Mouse (Mus musculus) heart, embryonic 11.5 days (tissue): Measurements from ENCODE around the gene Zfp462. TPM values are rescaled to one million over a fixed set of nuclear protein-coding genes. Genes with fewer than 3 reads are reported as not detected.

ENCODE experiments used
- ATAC-seq: fragments of 200-750 bp; cut with Nextera tagmentation; replicated peaks from 2 replicates; pipeline ENCODE4 v1.8.0; 2017; ENCODE audit warnings: moderate library complexity; ENCODE audit not compliant: insufficient number of reproducible peaks, low FRiP score, low TSS enrichment
- H3K27ac ChIP-seq: fragments of 300-500 bp; sonication (generic); 2 replicates; pipeline ENCODE4 v1.5.1; 2014; ENCODE audit warnings: mild to moderate bottlenecking, low read depth, low read length
- H3K27me3 ChIP-seq: fragments of 300-500 bp; sonication (generic); 2 replicates; pipeline ENCODE4 v1.6.1; 2014; ENCODE audit warnings: mild to moderate bottlenecking, low read length, mixed read lengths; ENCODE audit not compliant: control insufficient read depth, insufficient read depth
- H3K36me3 ChIP-seq: fragments of 300-500 bp; sonication (generic); 2 replicates; pipeline ENCODE4 v1.6.1; 2014; ENCODE audit warnings: mild to moderate bottlenecking, low read length, moderate library complexity, mixed read lengths; ENCODE audit not compliant: control insufficient read depth, insufficient read depth
- H3K4me1 ChIP-seq: fragments of 300-500 bp; sonication (generic); 2 replicates; pipeline ENCODE4 v1.6.1; 2014; ENCODE audit warnings: low read length; ENCODE audit not compliant: control insufficient read depth, insufficient read depth
- H3K4me2 ChIP-seq: fragments of 300-500 bp; sonication (generic); 2 replicates; pipeline ENCODE4 v1.6.1; 2014; ENCODE audit warnings: mild to moderate bottlenecking, moderate library complexity
- H3K4me3 ChIP-seq: fragments of 300-500 bp; sonication (generic); 2 replicates; pipeline ENCODE4 v1.5.1; 2014; ENCODE audit warnings: low read depth, low read length
- H3K9ac ChIP-seq: fragments of 300-500 bp; sonication (generic); 2 replicates; pipeline ENCODE4 v1.6.1; 2014; ENCODE audit warnings: mild to moderate bottlenecking, low read depth, low read length, moderate library complexity
- H3K9me3 ChIP-seq: fragments of 300-500 bp; sonication (generic); replicated peaks from 2 replicates; pipeline ENCODE4 v1.6.1; 2016; ENCODE audit warnings: low read length; ENCODE audit not compliant: control insufficient read depth
- WGBS: fragments of 180-500 bp; shearing (Covaris S2); extraction: QIAGEN DNeasy Blood & Tissue Kit; methylation state at CpG from one replicate; pipeline ENCODE4 v1.1.7; 2014; ENCODE audit not compliant: insufficient replicate concordance; 5-methylcytosine and 5-hydroxymethylcytosine counted together
- polyA plus RNA-seq: library from polyadenylated mRNA; unstranded; fragments of >200 nt; fragmentation: Nextera tagmentation; extraction: Ambion mirVana; gene quantifications from 2 replicates; pipeline ENCODE4 v1.2.1, GENCODE M21; 2014

Gene Zfp462
- polyA plus RNA-seq, 1 experiment from 2014 or later: 5.7 TPM

- 82% methylated on average over 4 of the region's 4 CpGs for WGBS
- H3K4me1 ChIP-seq: peaks cover 33% of the 10 kb centered on the region
- ATAC-seq: no peak
- H3K9ac ChIP-seq: no peak overlapping the region
- no peak overlapping the region for H3K4me2 ChIP-seq
- no peak overlapping the region for H3K4me3 ChIP-seq
- H3K9me3 ChIP-seq: no peaks in the 10 kb centered on the region
- H3K27ac ChIP-seq: no peak overlapping the region
- no peaks in the 10 kb centered on the region for H3K36me3 ChIP-seq
- no peaks in the 10 kb centered on the region for H3K27me3 ChIP-seq
Measured at GRCm38 (mm10) chr4:54962141-54962540, 17.3 kb downstream of the Zfp462 start.

DNA sequence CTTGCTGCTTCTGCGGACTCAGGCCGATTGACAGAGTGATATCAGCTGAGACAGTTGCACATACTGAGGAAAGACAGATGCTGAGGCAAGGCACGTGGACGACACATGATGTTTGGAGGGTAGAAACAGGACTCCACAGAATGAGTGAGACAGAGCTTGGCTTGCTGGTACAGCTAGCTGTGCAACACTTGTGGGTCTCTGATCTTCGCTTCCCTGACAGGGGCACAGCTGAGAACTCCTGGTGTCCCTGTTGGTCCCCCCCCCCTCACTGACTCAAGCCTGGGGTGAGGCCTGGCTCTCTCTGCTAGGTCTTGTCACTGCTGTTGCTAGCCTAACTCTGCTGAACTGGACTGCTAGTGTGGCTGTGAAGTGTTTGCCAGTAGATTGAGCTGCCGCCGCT, 18.7 kb downstream of the Zfp462 start:
- Histone ChIP-seq H3K4me2 (no peak overlapping the region), H3K4me3 (no peak overlapping the region), H3K36me3 (no peaks in the 10 kb centered on the region), H3K9me3 (no peaks in the 10 kb centered on the region), H3K9ac (no peak overlapping the region; the same call in 1 of the 2 replicates), H3K4me1 (peaks cover 43% of the 10 kb centered on the region), H3K27me3 (no peaks in the 10 kb centered on the region), H3K27ac (no peak overlapping the region)
- no peak for ATAC-seq
- 65% methylated on average over 7 of the region's 7 CpGs for WGBS

GRCm38 (mm10) chr4:54965169-54965695, 20.4 kb downstream of the Zfp462 start:
- 48% methylated on average over 9 of the region's 9 CpGs for WGBS
- H3K4me3 ChIP-seq: no peak overlapping the region
- ATAC-seq: no peak
- no peaks in the 10 kb centered on the region for H3K27me3 ChIP-seq
- no peaks in the 10 kb centered on the region for H3K9me3 ChIP-seq
- H3K4me2 ChIP-seq: peak overlapping the region; percentile 6; the same call in 1 of the 2 replicates
- peaks cover 43% of the 10 kb centered on the region for H3K4me1 ChIP-seq
- H3K36me3 ChIP-seq: no peaks in the 10 kb centered on the region
- peak overlapping the region; percentile 69; the same call in 1 of the 2 replicates for H3K27ac ChIP-seq
- H3K9ac ChIP-seq: no peak overlapping the region

DNA sequence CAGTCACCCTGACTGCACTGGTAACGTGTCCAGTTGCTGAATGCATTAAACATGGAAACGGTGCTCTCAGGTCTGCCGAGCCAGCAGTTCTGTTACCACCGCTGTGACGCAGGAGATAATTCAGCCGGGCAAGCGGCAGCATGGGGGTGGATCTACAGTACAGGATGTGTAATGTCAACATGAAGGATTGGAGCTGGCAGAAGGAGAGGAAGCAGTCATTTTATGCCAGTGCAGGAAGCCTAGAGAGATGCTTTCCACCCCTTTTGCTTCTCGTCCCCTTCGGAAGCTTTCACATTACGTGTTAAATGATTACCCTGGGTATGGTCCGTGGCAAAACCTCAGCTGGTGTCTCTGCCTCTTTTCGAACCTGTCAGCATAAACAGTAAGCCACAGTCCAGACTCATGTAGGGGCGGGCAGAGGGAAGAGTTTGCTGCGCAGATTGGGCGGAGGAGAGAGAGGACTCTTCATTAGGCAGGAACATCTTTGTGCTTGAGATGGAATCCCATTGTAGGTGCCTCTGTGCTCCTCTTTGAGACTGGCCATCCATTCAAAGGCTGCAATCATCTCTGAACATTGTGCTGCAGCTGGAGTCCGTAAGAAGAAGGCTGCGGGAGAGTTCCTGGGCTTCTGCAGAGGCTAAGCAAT, 21.4 kb downstream of the Zfp462 start:
- no peaks in the 10 kb centered on the region for H3K9me3 ChIP-seq
- 0 out of 2 replicates have a peak overlapping the region, but pooled peaks have one; percentile 3 for H3K9ac ChIP-seq
- 33% methylated on average over 17 of the region's 17 CpGs for WGBS
- H3K4me3 ChIP-seq: no peak overlapping the region
- peak; percentile 53; the same call in 1 of the 2 replicates for ATAC-seq
- H3K4me2 ChIP-seq: peak overlapping the region; percentile 46
- no peaks in the 10 kb centered on the region for H3K36me3 ChIP-seq
- H3K27me3 ChIP-seq: no peaks in the 10 kb centered on the region
- peak overlapping the region; percentile 69 for H3K27ac ChIP-seq
- H3K4me1 ChIP-seq: peaks cover 47% of the 10 kb centered on the region

DNA sequence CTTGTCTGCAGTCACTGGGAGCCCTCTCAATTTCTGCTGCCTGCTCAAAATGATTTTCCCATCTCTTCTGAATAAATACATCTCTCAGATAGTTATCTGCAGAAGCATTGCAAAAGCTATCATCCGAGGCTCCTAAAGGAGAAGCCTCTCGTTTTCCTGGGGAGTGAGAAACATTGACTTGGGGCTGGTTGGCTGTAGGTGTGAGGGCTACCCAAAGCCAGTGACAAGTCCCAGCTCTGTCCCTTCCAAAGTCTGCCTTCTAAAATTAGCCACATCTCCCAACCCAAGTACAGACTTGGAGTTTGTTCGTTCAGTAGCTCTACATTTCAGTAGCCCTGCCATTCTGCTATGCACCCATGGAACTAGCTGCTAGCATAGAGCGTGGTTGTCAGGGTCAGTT, 22.3 kb downstream of the Zfp462 start:
- 61% methylated on average over 4 of the region's 4 CpGs for WGBS
- peak overlapping the region; percentile 40 for H3K4me2 ChIP-seq
- H3K4me1 ChIP-seq: peaks cover 51% of the 10 kb centered on the region

GRCm38 (mm10) chr4:54967721-54968120, 22.9 kb downstream of the Zfp462 start:
- Histone ChIP-seq H3K9ac (no peak overlapping the region), H3K4me3 (no peak overlapping the region), H3K9me3 (no peaks in the 10 kb centered on the region), H3K36me3 (no peaks in the 10 kb centered on the region), H3K27me3 (no peaks in the 10 kb centered on the region), H3K27ac (peak overlapping the region; percentile 62; the same call in 1 of the 2 replicates), H3K4me1 (peaks cover 52% of the 10 kb centered on the region), H3K4me2 (peak overlapping the region; percentile 40; the same call in 1 of the 2 replicates)
- no peak; the same call in 1 of the 2 replicates for ATAC-seq
- WGBS: 48% methylated on average over 5 of the region's 5 CpGs

More for the DNA sequence above, 22.3 kb downstream of the Zfp462 start:
- Histone ChIP-seq H3K4me3 (no peak overlapping the region), H3K9me3 (no peaks in the 10 kb centered on the region), H3K9ac (no peak overlapping the region), H3K27ac (peak overlapping the region; percentile 62), H3K27me3 (no peaks in the 10 kb centered on the region), H3K36me3 (no peaks in the 10 kb centered on the region)
- no peak for ATAC-seq

- H3K27ac ChIP-seq: no peak overlapping the region
- H3K4me2 ChIP-seq: no peak overlapping the region
- no peaks in the 10 kb centered on the region for H3K27me3 ChIP-seq
- peaks cover 55% of the 10 kb centered on the region for H3K4me1 ChIP-seq
- ATAC-seq: no peak
- no peaks in the 10 kb centered on the region for H3K9me3 ChIP-seq
- 88% methylated on average over 12 of the region's 12 CpGs for WGBS
- no peak overlapping the region for H3K9ac ChIP-seq
- H3K4me3 ChIP-seq: no peak overlapping the region
- no peaks in the 10 kb centered on the region for H3K36me3 ChIP-seq
Measured at GRCm38 (mm10) chr4:54969671-54970295, 24.9 kb downstream of the Zfp462 start.

DNA sequence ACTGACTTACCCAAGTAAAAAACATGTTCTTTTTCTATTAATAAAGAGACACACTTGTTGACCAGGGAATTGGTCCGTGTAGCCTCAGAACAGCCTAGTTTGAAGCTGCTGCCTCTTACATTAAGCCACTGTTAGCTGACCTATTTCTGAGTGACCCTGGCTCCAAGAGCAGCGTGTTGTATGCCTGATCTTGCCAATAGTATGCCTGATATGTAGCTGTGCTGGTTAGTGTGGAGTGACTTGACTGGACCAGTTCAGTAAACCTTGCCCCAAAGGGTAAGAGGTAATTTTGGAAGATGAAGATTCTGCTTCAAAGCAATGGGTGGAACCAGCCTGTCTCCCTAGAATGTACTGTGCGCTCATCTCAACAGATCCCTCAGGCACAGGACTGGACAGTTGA, 26.5 kb downstream of the Zfp462 start:
- H3K27ac ChIP-seq: no peak overlapping the region

More for the DNA sequence above, 26.5 kb downstream of the Zfp462 start:
- 81% methylated on average over 3 of the region's 3 CpGs for WGBS
- no peaks in the 10 kb centered on the region for H3K27me3 ChIP-seq
- H3K4me3 ChIP-seq: no peak overlapping the region
- no peak overlapping the region for H3K4me2 ChIP-seq
- no peaks in the 10 kb centered on the region for H3K36me3 ChIP-seq
- H3K9me3 ChIP-seq: no peaks in the 10 kb centered on the region
- H3K9ac ChIP-seq: no peak overlapping the region
- ATAC-seq: no peak
- peaks cover 39% of the 10 kb centered on the region for H3K4me1 ChIP-seq
